Mouse (Mus musculus): ENCODE data around the gene Adcy2.

Adcy2 gene

DNA sequence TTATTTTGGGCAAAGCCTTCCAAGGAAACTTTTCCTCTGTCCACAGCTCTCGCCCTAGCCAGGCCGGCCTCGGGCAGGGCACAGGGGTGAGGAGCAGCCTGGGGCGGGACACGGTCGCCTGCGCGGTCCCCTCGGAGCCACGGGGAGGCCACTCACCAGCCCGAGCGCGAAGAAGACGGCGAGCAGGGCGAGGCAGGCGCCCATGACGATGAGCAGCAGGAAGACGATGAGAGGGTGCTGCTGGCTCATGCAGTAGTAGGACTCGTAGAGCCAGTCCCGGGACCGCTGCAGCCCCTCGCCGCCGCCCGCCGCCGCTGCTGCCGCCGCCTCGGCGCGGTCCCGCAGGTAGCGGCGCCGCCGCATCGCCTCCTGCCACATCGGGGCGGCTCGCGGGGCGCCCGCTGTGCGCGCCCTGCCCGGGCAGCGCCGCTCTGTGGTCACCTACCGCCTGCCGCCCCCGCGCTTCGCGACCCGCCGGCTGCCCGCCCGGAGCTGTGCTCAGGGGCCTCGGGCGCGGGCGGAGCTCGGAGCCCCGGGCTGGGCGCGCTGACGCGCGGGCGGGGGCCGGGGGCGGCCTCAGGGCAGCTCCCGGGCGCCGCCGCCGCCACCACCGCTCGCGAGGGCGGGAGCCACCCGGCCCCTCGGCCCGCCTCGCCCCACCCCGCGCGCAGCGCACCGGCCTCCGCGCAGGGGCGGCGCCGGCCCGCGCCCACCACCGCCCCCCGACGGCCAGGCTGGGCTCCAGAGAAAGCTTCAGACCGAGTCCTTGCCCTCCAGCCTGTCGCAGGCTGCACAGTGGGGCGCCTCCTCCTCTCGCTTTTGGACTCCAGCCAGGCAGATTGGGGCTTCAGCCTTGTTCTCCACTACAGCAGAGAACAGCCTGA, at the start of gene Adcy2:
Gene Adcy2, minus strand, starts transcription at position 624 of the 884 bp plus-strand sequence.
- DNase-seq (ENCODE audit: low spot score) = no peak

DNA sequence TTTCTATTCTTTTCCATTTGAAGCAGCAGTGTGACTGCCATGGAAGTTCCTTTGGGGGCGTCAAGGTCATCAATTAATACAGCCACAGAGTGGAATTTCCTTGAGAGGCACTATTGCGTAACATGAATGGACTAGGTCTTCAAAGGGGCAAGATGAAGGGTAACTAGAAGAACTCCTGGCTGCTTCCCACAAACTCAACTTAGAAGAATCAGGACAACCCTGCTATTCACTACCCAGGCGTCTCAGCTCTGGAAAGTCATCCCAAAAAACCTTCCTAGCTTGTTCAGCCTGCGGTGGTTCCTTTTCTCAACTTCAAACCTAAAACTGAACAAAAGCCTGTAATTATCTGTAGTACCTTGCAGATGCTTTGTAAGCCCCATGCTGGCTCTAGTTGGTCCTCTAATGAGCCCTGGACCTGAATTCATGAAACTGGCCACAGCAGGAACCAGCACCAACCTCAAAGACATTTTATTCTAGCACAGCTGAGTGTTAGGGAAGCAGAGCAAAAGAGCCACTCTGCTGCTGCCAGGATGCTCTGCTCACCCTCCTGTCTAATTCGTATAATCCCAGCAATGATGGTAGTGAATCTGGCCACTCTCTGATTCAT, 37.8 kb upstream of the Adcy2 start:
- DNase-seq (ENCODE audit: low spot score) = no peak

DNA sequence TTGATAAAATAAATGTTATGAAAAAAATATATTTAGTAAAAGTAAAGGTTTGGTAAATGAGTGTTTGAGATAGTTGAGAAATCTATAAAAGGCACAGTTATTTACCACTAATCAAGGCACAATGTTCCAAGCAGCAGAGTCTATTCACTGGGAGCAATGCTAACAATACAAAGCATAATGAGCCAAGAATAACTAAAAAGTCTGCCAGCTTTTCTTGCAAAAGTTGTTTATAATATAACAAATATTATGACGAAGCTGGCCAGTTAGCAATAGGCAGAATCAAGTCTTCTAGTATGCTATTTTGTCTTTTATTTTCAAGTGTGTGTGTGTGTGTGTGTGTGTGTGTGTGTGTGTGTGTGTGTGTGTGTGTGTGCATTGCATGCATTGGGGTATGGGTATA, 35.3 kb upstream of the Adcy2 start:
- DNase-seq (ENCODE audit: low spot score) = no peak

DNA sequence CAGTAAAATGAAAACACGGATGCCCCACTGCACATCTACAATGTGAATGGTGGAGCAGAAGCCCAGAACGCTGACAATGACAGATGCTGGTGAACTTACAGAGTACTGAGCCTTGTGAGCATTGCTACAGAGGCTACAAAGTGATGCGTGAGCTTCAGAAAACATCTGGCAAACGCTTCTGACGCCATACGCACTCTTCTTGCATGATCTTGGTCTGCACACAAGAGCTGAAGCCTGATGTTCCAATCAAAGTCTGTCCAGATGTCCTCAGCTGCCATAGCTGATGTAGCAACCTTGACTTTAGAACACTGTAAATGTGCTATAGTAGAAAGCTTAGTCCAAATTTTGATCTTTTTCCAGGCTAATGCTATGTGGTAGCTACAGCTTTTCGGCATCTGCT, 34.2 kb upstream of the Adcy2 start:
- DNase-seq (ENCODE audit: low spot score) = no peak

DNA sequence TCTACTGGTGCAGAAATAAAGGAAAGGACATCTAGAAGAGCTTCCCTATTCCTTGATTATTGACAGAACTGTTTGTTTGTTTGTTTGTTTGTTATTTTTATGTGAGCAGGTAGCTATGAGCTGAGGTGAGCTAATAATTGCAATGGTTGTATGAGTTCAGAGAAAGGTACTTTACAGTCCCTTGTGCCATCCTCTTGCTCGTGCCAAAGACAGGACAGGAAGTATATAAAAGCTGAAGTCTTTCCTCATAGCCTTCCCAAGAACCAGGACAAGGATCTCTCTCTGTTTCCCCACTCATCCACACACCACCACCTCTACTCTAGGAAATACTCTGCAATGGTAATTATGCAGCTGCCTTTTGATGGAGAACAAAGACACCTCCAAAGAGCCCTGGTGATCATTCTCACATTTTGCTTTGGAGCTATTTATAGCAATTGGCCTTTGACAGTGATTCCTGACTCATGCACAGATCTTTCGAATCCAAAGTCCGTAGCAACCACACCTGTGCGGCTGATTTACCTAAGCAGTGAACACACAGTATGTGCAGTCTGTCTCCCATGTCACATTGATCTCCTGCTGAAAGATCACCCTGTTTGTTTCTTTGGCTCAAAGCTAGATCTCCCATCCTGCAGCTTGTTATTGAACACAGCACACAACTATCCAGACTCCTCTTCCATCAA, 29.9 kb upstream of the Adcy2 start:
- no peak for DNase-seq (ENCODE audit: low spot score)

DNA sequence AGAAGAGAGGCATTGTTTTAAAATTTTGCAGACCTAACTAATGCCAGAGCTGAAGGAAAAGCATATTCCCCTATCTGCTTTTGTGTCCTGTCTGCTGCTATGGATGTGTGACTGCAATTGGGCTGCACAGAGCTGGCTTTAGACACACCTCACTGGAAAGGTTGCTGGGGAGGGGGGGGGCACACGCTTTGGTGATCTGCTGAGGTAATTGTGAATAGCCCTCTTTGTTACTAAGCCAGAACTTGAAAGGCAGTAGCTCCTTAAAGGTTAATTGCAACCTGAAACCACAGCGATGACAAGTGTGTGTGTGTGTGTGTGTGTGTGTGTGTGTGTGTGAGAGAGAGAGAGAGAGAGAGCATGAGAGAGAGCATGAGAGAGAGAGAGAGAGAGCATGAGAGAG, 25.6 kb upstream of the Adcy2 start:
- DNase-seq (ENCODE audit: low spot score) = no peak

DNA sequence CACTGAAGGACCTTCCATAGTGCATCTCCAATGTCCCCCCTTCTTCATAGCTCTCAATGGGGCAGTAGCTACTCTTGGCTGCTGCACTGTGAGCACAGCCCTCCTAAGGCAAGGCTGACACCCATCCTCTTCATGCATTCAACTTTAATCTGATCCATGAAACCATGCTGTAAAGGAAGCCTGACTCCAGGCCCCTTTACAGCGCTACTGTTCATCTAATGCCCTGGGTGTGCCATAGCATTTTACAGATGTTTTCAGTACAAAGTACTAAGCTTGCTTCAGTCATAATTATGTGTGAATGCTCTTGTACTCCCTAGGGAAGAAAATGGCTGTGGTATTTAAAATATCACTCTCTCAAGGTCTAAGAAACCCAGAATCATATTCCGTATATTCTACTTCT, 23.9 kb upstream of the Adcy2 start:
- no peak for DNase-seq (ENCODE audit: low spot score)

DNA sequence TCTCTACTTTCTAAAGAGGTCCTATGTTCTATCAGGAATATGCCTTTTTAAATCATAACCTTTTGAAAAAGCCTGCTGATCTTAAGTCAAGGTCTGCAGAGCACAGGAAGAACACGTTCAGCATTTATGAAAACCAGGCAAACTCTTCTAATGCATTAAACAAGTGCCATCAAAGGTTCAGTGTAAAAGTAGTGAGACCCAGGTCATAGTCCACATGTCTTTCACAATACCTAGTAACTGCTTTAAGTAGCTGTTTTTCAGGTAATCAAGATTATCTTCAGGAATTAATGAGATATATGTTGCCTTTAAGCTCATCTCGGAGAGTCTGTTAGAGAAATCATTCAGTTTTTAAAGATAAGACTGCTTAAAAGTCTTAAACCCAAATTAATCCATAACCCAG, 21.2 kb upstream of the Adcy2 start:
- DNase-seq (ENCODE audit: low spot score) = no peak

DNA sequence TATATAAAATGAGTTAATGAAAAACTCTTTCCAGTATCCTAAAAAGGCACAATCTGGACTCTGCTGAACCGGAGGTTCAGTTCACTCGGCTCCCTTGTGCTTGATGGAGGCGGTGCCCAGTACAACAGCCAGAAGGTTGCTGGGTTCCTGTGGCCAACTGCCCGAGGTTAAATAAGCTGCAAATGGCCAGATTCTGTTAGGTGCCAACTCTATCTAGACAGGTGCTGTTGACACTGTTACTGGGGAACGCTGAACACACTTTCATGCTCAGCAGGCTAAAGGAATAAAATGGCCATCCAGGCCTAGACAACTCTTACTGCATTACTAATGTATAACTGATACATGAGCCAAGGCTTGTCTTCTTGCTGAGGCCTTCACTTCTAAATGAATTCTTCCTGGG, 7.6 kb upstream of the Adcy2 start:
- DNase-seq (ENCODE audit: low spot score) = no peak

DNA sequence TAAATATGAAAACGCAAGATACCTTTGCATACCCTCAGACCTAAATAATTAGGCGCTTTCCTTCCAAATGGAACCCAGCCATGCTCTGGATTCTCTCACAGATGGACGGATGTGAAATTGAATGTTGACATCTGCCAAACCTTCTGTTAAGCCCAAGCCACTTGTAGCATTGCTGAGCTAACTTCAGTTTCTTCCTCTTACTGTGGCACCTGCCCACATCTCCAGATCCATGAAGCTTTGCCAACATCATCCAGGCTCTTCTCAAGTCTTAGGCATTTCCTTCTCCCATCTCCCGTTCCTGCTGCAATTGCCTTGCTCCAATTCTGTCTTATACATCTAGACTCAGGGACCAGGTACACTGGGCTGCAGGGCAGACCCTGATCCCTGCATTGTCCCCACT, 6.8 kb upstream of the Adcy2 start:
- no peak for DNase-seq (ENCODE audit: low spot score)

DNA sequence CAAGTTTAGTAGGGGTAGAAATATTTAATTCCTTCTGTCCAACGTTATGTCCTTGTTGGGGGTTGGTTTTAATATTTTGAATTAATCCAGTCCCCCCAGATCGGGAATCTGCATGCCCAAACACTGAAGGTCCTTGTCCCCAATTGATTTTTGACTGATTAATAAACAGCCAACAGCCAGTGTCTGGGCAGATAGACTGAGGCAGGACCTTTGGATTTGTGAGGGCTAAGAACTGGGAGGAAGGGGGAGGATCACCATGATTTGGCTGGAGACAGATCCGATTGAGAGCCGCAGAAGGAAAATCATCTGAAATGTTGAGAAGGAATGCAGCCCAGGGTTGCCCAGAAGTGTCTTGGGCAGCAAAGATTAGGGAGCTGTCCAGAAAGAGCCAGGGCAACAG, 5.1 kb upstream of the Adcy2 start:
- no peak for DNase-seq (ENCODE audit: low spot score)

DNA sequence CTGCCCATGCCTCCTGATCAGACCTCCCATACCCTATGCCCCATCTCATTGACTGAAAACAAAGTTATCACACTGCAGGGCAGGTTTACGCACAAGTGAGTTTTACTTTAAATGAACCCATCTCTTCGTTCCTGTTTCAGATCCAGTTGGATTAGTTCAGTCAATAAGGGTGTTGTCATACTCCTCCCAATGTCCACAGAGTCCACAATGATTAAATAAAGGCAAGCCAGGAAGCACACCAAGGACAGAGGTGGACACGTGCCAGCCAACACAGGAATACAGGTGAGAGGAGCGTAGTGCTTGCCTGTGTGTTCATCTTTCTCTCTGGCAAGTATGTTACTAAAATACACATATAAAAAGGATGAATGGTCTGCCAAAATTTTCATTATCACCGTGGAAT, 3.3 kb upstream of the Adcy2 start:
- no peak for DNase-seq (ENCODE audit: low spot score)

DNA sequence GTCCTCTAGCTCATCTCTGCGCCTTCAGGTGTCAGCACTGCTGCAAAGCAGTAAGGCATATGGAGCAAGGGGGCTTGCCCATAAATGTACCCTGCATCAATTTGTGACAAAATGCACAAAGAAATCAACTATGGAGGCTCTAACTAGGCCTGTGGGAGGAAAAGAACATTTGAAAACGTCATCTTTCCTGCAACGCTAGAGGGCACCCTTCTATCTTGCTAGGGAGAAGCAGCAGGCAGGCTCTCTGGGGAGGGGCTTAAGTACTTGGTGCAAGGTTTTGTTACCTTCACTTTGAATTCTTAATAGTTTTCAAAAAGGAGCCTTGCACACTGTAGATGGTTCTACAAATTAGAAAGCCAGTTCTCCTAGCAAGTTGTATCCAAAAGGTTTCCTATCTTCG, 2.8 kb upstream of the Adcy2 start:
- DNase-seq (ENCODE audit: low spot score) = no peak

DNA sequence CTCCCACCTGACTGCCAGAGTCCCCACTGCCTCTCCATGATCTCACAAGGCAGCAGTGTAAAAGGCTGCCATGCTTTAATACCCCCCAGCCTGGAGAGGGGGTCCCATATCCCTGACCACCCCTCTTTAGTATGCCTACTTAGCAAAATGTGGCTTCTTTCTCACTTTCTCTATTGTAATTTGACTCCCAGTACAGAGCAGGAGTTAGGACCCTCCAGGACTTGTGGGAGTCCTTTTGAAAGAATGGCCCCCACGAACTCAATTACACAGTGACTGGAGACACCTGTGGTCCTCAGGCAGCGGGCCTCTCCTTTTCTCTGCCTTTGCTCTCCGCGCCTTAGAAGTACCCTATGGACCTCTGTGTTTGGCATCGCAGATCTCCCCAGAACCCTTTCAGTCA, 485 bp upstream of the Adcy2 start:
- no peak for DNase-seq (ENCODE audit: low spot score)

DNA sequence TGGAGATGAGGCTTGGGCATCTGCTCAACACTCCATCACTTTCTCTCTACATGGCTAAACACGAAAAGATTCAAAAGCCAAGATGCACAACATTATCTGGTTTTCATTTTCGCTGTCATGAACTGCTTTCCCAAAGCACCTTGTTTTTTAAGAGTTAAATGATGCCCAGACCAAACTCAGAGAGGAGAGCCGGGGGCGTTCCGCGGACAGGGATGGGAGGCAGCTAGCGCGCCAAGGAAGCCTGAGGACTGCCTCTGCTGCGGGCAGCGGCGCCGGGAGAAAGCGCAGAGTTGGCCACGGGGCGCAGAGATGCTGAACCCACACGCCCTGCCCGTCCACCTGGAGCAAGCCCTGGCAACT, 803 bp downstream of the Adcy2 start:
- no peak for DNase-seq (ENCODE audit: low spot score)

DNA sequence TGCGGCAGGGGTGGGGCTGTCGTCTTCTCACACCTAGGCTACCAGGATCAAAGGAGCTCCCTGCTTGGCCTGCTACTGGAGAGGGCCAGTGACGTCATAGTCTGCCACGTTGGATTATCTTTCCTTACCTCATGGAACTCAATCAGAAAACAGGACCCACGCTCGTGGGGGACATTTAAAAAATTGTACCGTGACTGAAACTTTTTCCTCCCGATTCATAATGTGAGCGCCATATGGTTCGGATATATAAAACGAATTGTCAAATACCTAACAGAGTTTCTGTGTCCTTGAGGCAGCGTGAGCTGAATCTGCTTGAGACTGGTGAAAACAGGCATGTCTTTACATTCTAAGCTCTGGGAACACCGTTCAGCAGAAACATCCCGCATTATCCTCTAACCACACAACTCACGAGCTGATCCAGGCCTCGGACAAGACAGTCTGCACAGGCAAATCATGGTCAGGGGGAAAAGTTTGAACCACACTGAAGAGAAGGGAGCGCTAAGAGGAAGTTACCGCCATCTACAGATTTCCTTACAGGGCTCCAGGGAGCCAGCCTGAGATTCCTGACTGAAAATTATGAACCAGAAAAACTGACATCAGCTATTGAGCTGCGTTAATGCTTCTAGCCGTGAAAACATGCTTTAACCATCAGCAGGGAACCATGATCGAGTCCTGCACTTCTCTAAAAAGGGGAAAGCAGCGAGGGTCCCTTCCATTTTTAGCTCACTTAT, 1.4 kb downstream of the Adcy2 start:
- DNase-seq (ENCODE audit: low spot score) = no peak

DNA sequence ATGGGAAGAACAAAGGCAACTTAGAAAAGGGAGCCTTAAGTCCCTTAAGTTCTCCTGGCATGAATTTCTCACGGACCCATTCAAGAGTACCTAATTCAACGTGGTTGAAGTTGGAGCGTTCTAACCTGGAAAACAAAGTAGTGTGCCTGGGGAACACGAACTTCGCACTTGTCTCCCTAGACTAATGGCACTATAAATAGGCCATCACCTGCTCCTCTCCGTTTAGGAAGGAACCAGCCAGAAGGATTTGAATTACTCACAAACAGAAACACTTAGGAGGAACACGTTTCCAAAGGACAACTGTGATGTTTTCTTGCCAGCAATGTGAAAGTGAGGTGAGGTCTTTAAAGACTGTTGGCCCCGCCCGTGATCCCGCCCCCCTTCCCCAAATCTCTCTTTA, 2.0 kb downstream of the Adcy2 start:
- no peak for DNase-seq (ENCODE audit: low spot score)

DNA sequence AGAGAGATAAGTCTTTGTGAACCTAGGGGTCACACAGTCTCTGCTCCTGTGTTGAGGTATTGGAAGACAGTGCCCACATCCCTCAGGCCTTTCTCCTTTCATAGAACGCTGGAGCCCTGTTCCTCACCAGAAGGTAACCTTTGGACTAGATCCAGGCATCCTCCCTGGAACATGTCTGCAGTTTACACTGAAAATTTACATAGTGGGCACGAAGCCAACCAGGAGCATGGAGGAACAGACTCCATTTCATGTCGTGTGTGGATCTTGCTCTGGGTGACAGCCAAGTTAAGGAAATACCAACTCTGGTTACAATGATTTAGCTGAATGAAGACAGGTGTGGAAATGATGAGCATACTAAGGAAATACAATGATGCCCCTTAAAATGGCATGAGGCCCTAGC, 2.7 kb downstream of the Adcy2 start:
- DNase-seq (ENCODE audit: low spot score) = no peak

DNA sequence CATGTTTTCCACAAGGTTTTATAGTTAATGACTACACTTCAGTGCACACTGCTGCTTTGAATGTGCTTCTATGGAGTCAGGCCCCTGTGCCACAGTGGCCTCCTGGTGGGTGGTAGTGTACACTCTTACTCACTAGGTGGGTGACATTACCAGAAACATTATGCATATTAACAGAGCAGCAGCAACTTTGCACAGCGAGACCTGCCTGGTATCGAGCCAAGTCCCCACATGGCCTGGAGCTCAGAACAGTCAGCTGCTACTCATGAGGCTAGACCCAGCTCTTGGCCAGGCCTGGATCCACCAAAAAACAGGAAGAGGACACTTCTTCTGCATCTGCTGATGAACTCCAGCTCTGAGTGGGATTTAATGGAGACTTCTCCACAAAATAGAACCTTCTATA, 13.6 kb downstream of the Adcy2 start:
- no peak for DNase-seq (ENCODE audit: low spot score)

DNA sequence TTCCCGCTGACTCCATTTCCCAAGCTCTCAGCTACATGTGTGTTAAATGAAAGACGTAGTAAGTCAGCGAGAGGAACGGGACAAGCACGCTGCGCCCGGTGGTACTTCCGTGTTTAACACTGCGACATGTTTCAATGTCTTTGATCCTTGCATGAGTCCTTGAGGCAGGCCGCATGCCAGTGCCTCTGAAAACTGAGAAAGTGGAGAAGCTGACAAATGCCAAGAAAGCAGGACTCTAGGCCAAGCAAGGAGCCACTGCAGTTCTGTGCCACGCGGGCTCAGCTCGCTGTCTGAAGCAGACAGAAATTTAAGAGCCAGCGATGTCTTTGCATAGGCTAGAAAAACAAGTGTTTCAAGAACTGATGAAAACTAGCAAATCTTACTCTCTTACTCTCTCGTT, 15.3 kb downstream of the Adcy2 start:
- no peak for DNase-seq (ENCODE audit: low spot score)

DNA sequence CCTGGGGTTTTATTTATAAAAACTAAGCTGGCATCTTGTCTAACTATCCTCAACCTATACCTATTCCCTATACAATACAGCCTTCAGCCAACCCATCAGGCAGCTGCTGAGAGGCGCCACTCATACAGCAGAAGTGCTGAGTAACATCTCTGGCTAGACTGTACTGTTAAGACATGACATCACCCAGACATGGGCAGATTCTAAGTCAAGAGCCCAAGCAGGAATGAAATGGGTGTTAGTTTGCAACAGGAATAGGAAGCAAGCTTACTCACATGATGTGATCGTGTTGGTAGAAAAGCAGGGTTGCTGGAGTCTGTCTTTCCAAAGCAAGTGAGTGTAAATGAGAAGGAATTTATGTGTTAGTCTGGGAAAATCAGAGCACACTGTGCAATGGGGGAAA, 18.3 kb downstream of the Adcy2 start:
- DNase-seq (ENCODE audit: low spot score) = no peak

DNA sequence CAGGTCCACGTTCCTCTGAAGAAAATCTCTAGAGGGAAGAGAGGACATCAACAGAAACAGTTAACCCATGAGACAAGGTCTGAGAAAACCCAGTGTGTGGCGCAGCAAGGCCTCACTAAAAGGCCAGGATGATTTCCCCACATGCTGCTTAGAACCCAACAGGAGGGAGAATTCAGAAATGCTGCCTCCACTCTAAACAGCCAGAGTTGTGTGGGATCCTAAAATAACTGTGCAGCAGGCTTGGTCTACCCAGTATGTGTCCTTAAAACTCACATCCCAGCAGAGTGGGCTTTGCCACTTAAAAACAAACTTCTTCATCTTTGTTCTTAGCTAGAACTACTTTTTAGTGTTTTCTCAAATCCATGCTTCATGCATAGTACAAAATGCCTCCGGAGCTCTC, 26.2 kb downstream of the Adcy2 start:
- DNase-seq (ENCODE audit: low spot score) = no peak

DNA sequence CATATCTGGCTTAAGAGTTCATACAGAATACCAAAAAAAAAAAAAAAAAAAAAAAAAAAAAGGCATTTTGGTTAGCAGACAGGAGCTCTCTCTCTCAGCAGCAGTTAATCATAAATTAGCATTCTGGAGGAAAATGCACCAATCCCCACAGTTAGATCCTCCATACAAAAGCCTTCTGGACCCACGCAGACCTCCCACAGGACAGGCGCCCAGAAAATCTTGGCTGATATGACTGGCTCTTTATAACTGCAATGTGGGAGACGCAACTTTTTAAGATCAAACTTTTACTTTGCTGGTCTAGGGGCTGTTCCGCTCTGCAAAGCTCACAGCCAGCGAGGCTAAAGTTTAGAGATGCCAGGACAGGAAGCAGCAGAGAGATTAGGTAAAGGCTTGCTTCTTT, 37.8 kb downstream of the Adcy2 start:
- DNase-seq (ENCODE audit: low spot score) = no peak
